Mouse (Mus musculus): ENCODE results near the gene Ppp1r11. TPM values are rescaled to one million over a fixed set of nuclear protein-coding genes. Genes with fewer than 3 reads are reported as not detected.
"Not testable (repeated sequence)": the region's sequence is repeated elsewhere in the genome, so short reads cannot be mapped to it uniquely, and the experiment has no call there.

Gene Ppp1r11
- total RNA-seq (2021), result 10 to 100 TPM; 66.6 to 72.8 TPM
- long read RNA-seq, experiment 1, transcript Ppp1r11-201 (3 exons, 1,599 nt), result major isoform, 39 of 40 reads
- long read RNA-seq, experiment 1, partial matches to known transcripts, result 0 of 40 reads
- long read RNA-seq, experiment 1, other reads (novel, unspliced or antisense), result 1 of 40 reads
- long read RNA-seq, experiment 2, transcript Ppp1r11-201 (3 exons, 1,599 nt), result major isoform, 33 of 35 reads
- long read RNA-seq, experiment 2, partial matches to known transcripts, result 1 of 35 reads
- long read RNA-seq, experiment 2, other reads (novel, unspliced or antisense), result 1 of 35 reads

GRCm38 (mm10) chr17:36950981-36951947 is at the start of gene Ppp1r11:
Gene Ppp1r11 (minus strand): TSS chr17:36951741.
- peak; percentile 84 to 94 for DNase-seq (ENCODE audit: low spot score in 2 of 2)

DNA sequence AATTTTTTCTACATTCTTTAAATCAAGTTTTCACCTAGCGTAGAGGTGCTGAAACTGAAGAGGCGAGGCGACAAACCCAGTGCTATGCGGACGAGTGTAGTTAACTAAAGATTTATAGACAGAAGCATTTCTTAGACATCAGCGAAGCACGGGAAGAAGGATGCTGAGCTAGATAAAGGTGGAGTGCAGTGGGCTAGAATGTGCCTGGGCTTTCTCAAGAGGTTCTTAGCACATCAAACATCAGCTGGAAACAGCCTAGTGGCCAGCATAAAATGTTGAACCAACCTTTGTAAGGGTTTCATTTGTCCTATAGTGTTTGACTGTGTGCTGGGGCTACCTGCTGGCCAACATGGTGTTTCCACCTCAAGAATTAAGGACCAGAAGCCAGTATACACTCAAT is 49.3 kb upstream of the Ppp1r11 start, which contains the start of gene Zfp57:
Gene Zfp57, plus strand, starts transcription at position 301 of the 400 bp plus-strand sequence.
- no peak for DNase-seq (ENCODE audit: low spot score in 2 of 2)

- DNase-seq (ENCODE audit: low spot score in 2 of 2), result no peak
Observed at GRCm38 (mm10) chr17:36998477-36998876, 46.9 kb upstream of the Ppp1r11 start.

DNA sequence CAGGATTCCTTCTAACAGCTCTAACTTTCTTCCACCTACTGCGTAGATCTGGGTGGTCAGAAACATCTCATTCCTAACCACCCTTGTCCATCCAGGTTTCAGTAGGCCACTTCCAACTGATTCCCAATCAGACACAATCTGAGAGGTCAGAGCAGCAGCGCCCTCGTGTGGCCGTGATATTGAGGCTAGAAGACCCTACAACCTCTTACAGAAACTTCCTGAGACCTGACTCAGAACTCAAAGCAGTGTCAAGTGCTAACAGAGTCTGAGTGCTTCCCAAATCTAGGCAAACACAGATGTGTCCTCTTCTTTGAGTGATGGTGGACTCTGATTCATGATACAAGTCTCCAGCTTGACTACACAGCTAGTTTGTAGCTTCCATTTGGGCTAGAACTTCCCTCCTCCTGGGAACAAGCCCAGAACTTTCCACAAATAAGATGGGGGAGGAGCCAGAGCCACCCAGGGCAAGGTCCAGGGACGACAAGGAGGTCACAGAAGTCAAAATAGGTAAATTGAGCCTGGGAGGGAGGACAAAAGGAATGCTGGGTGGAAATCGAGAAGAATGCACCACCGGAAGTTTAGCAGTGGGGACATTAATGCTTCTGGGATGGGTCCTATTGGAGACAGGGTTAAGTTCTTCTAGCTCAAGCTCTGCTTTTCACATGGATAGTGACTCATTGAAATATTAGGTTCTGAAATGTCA is 45.6 kb upstream of the Ppp1r11 start:
- DNase-seq (ENCODE audit: low spot score in 2 of 2), result peak; percentile 65 to 81

DNA sequence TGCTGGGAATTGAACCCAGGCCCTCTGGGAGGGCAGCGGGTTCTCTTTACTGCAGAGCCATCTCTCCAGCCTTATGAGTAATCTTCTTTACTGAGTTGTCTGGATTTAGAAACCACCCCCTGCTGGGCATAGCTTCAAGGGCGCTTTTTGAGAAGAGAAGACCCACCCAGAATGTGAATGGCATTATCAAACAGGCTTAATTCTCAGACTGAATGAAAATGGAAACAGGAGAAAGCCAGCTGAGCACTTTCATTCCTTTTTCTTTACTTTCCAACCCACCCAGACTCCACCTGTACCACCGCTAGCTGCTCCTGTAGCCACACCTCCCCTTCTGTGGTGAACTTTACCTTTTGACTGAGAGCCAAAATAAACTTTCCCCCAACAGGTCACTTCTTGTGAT is 43.9 kb upstream of the Ppp1r11 start:
- no peak for DNase-seq (ENCODE audit: low spot score in 2 of 2)

- DNase-seq (ENCODE audit: low spot score in 2 of 2), result no peak
Observed at GRCm38 (mm10) chr17:36994528-36994927, 43.0 kb upstream of the Ppp1r11 start.

- no peak for DNase-seq (ENCODE audit: low spot score in 2 of 2)
Observed at GRCm38 (mm10) chr17:36993770-36994325, 42.3 kb upstream of the Ppp1r11 start.

DNA sequence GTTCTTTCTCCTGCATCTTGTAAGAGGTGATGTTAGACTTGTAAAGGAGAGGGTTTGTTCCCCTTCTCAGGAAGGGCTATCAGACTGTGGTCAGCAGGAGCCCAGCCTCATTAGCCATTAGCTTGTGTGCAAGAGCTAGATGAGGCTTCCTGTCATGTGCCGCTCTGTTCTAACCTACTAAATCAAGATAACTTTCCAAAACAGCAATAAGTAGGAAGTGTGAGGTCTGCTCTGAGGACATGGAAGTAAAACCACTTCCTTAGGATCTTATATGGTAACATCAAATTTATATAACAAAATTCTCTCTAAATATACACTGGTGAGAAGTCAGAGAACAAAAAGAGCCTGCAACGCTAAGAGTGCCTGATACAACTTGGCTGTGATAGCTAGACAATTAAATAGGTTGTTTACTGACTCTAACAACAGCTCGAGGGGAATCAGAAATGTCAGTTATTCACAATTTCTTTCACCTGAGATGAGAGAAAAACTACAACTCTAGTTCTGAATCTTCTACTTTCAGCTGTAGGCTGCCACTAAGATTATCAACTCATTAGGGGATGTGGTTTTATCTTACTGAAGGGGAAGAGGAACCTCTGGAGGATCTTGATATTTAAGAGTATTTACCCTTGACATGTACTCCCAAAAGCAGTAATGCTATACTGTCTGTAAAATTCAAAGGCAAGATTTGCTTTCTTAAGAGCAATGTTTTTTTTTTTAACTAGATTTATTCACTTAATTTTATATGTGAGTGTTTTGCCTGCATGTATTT is 41.0 kb upstream of the Ppp1r11 start:
- DNase-seq (ENCODE audit: low spot score in 2 of 2), result no peak

GRCm38 (mm10) chr17:36990630-36991029 is 39.1 kb upstream of the Ppp1r11 start:
- not testable (repeated sequence) for DNase-seq (ENCODE audit: low spot score in 2 of 2)

GRCm38 (mm10) chr17:36989437-36989836 is 37.9 kb upstream of the Ppp1r11 start, which contains the start of gene H2-M5:
Gene H2-M5 (minus strand): TSS chr17:36989537.
- DNase-seq (ENCODE audit: low spot score in 2 of 2), result no peak

- DNase-seq (ENCODE audit: low spot score in 2 of 2), result no peak
Observed at GRCm38 (mm10) chr17:36988475-36988874, 36.9 kb upstream of the Ppp1r11 start.

- DNase-seq (ENCODE audit: low spot score in 2 of 2), result no peak
Observed at GRCm38 (mm10) chr17:36982253-36983155, 31.0 kb upstream of the Ppp1r11 start.

GRCm38 (mm10) chr17:36981845-36982244 is 30.3 kb upstream of the Ppp1r11 start:
- DNase-seq (ENCODE audit: low spot score in 2 of 2), result no peak

GRCm38 (mm10) chr17:36981221-36981813 is 29.8 kb upstream of the Ppp1r11 start, which contains the start of gene 2410137M14Rik:
Gene 2410137M14Rik (minus strand): TSS chr17:36981237.
- DNase-seq (ENCODE audit: low spot score in 2 of 2), result no peak

DNA sequence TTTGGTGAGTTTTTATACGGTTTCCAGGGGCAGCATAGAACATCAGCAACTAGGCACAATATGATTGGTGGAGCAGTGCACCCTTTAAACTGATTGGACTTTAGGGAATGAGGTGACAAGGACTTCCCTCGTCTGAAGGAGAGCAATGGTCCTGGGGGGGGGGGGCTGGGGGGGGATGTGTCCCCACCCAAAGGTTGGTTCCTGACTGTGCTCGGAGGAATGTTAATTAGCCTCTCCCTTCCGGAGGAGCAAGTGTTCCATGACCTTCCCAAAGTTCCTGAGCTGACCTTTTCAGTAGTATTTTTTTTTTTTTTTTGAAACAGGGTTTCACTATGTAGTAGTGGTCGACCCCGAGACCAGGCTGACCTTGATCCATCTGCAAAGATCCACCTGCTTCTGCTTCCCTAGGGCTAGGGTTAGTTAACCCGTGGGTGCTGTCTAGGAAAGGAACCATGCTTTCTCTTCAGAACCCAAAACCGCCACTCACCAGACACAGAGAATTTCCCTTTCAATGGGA is 21.8 kb upstream of the Ppp1r11 start:
- no peak for DNase-seq (ENCODE audit: low spot score in 2 of 2)

DNA sequence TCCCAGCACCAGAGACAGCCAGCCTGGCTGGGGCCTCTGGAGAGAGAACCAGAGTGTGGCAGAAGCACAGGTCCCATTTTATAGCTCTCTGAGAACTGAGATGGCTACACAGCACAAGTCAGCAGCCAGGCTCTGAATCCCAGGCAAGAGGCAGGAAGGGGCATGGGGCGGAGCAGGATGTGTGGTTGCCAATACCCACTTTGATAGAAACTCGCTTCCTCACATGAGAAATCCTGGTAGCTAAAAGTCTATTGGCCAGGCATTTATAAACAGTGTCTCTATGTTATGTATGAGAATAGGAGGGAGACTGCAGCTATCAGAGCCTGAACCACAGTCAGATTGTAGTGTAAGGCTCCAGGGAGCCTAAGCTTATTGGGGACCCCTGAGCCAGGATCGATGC is 21.2 kb upstream of the Ppp1r11 start:
- DNase-seq (ENCODE audit: low spot score in 2 of 2), result no peak

DNA sequence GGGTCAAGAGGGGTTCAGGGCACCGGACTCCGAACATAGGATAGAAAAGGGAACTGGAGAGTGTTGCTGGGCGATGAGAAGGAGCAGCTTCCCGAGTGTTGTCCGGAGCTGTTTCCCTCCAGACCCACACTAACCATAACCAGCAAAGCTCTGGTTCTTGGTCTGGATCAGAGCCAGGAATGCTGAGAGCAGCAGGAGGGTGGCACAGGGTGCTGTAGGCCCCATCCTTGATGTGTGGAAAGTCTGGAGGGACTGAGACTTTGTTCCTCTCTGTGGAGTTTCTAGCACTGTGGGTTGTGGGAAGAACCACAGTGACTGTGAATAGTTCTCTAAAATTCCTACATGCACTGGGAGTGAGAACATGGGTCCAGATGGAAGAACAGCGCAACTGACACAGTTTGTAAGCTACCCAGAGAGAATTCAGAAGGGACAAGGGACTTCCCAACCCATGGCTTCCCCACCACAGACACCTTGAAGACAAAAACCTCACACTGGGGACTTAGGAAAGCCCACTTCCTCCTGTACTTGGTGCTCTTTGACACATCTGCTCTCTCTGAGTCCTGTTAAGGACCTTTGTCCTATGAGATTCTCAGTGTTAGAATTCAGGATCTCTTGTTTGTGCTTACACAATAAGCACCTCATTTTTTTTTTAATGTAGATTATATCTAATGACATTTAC is 19.8 kb upstream of the Ppp1r11 start:
- no peak for DNase-seq (ENCODE audit: low spot score in 2 of 2)

All from gastrocnemius, postnatal 4 days (tissue).